Mouse (Mus musculus) G1E (cell line): ENCODE results near the gene Chrm2.

Experiments used
- CTCF ChIP-seq: IDR thresholded peaks from 2 replicates; pipeline ENCODE4 v1.5.1; 2012; ENCODE audit warnings: low read depth, low read length, inconsistent platforms, mixed read lengths
- GATA1 ChIP-seq: IDR thresholded peaks from 2 replicates; pipeline ENCODE4 v1.6.1; 2012; ENCODE audit warnings: borderline replicate concordance, low read length, inconsistent platforms, mixed read lengths
- GATA2 ChIP-seq: IDR thresholded peaks from 2 replicates; pipeline ENCODE4 v1.6.1; 2012; ENCODE audit warnings: low read depth, low read length, inconsistent platforms, borderline replicate concordance
- POLR2AphosphoS5 ChIP-seq: IDR thresholded peaks from 2 replicates; pipeline ENCODE4 v1.6.1; 2012; ENCODE audit warnings: low read depth, low read length, inconsistent platforms; ENCODE audit not compliant: insufficient replicate concordance
- TAL1 ChIP-seq: conservative IDR thresholded peaks from 2 replicates; pipeline ENCODE4 v1.6.1; 2012; ENCODE audit warnings: low read depth, low read length, inconsistent platforms, mixed read lengths

- TF ChIP-seq CTCF (no peak), GATA1 (no peak), POLR2AphosphoS5 (no peak), GATA2 (no peak), TAL1 (no peak)
Measured at GRCm38 (mm10) chr6:36508469-36508868, 120.6 kb downstream of the Chrm2 start.
